Mouse (Mus musculus): Measurements from ENCODE around the gene Sebox. TPM values are rescaled to one million over a fixed set of nuclear protein-coding genes. Genes with fewer than 3 reads are reported as not detected.

Gene Sebox
- polyA plus RNA-seq, 1 experiment from 2014 or later, result not detected

- peaks cover 14% of the 10 kb centered on the region for H3K36me3 ChIP-seq
- 65% methylated on average over 3 of the region's 3 CpGs for WGBS
- H3K4me1 ChIP-seq (replicated peaks), result peaks cover 30% of the 10 kb centered on the region
- no peak for DNase-seq (ENCODE audit: low spot score)
- H3K27ac ChIP-seq, result no peak overlapping the region
- no peaks in the 10 kb centered on the region for H3K9me3 ChIP-seq
- H3K4me3 ChIP-seq, result no peak overlapping the region
- H3K27me3 ChIP-seq (ENCODE audit: insufficient read depth, poor library complexity, severe bottlenecking), result no peaks in the 10 kb centered on the region
Measured at GRCm38 (mm10) chr11:78467932-78468331, 35.3 kb upstream of the Sebox start.

DNA sequence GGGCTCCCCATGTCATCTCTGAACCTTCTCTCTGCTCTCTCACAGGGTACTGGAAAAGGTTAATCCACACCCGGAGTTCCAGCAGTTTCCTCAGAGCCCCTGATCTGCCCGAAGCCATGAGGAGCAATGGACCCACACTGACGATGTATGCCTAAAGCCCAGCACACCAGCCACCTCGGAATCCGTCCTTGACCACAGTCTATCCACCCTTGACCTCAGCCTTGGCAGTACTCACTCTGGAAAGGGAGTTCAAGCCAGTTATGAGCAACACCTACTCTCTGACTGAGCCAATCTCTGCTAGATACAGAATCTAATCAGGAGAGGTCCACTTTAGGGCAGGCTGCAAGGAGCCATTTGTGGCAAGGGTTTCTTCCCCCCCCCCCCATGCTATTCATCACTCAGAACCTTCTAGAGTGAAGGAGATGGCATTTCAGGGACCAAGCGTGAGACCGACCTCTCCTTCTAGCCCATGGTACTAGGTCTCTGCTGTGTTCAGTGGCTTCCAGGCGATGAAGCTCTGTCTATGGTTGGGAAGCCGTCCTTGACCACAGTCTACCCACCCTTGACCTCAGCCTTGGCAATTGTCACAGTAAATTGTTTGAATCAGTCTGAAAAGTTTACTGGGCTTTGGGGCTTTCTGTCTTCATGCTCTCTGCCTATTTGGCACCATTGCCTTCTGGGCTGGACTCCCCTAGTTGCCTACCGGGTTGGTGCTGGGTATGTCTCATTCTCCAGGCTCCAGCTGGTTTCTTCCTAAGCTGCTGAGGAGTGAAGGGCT, 31.7 kb upstream of the Sebox start:
- no peak overlapping the region for H3K4me3 ChIP-seq
- H3K9me3 ChIP-seq, result no peaks in the 10 kb centered on the region
- no peak for DNase-seq (ENCODE audit: low spot score)
- H3K4me1 ChIP-seq (replicated peaks), result peaks cover 6% of the 10 kb centered on the region
- H3K27ac ChIP-seq, result no peak overlapping the region
- WGBS, result 90% methylated on average over 10 of the region's 10 CpGs
- no peaks in the 10 kb centered on the region for H3K27me3 ChIP-seq (ENCODE audit: insufficient read depth, poor library complexity, severe bottlenecking)
- peaks cover 17% of the 10 kb centered on the region for H3K36me3 ChIP-seq

GRCm38 (mm10) chr11:78475289-78475688, 28.0 kb upstream of the Sebox start:
- H3K27me3 ChIP-seq (ENCODE audit: insufficient read depth, poor library complexity, severe bottlenecking), result no peaks in the 10 kb centered on the region
- H3K4me1 ChIP-seq (replicated peaks), result no peaks in the 10 kb centered on the region
- DNase-seq (ENCODE audit: low spot score), result no peak
- 82% methylated on average over 3 of the region's 3 CpGs for WGBS
- no peak overlapping the region for H3K27ac ChIP-seq
- no peak overlapping the region for H3K4me3 ChIP-seq
- no peaks in the 10 kb centered on the region for H3K9me3 ChIP-seq
- H3K36me3 ChIP-seq, result peaks cover 22% of the 10 kb centered on the region

DNA sequence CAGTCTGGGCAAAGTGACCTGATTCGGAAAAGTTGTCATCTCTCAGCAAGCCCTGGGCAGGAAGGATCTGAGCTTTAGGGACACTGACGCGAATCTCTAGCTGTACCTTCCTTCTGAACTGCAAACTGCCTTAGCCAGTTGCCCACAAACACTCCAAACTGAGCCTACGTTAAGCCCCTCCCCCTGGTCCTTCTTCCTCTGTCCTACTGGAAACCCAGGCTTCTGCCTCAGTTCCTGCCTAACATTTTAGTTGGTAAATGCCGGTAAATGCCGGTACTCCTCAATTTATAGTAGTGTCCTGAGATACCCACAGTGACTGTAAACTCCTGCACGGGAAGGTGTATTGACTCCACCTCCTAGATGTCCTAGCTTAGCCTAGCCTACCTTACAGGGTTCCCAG, 19.6 kb upstream of the Sebox start:
- Histone ChIP-seq H3K27ac (no peak overlapping the region), H3K4me1 (replicated peaks) (peaks cover 5% of the 10 kb centered on the region), H3K9me3 (no peaks in the 10 kb centered on the region), H3K36me3 (peaks cover 33% of the 10 kb centered on the region; the same call in 1 of the 2 replicates), H3K4me3 (no peak overlapping the region), H3K27me3 (ENCODE audit: insufficient read depth, poor library complexity, severe bottlenecking) (peaks cover 47% of the 10 kb centered on the region)
- no peak for DNase-seq (ENCODE audit: low spot score)
- WGBS, result 66% methylated on average over 7 of the region's 7 CpGs

- H3K4me1 ChIP-seq (replicated peaks), result peaks cover 14% of the 10 kb centered on the region
- peaks cover 85% of the 10 kb centered on the region for H3K27me3 ChIP-seq (ENCODE audit: insufficient read depth, poor library complexity, severe bottlenecking)
- 4% methylated on average over 8 of the region's 8 CpGs for WGBS
- peak overlapping the region; percentile 16; the same call in 1 of the 2 replicates for H3K4me3 ChIP-seq
- H3K36me3 ChIP-seq, result peaks cover 14% of the 10 kb centered on the region; the same call in 1 of the 2 replicates
- peak; percentile 83 for DNase-seq (ENCODE audit: low spot score)
- H3K27ac ChIP-seq, result no peak overlapping the region
- no peaks in the 10 kb centered on the region for H3K9me3 ChIP-seq
Measured at GRCm38 (mm10) chr11:78488168-78488567, 15.1 kb upstream of the Sebox start.

- Histone ChIP-seq H3K4me3 (peak overlapping the region; percentile 47), H3K27ac (peak overlapping the region; percentile 5; the same call in 1 of the 2 replicates), H3K9me3 (no peaks in the 10 kb centered on the region), H3K27me3 (ENCODE audit: insufficient read depth, poor library complexity, severe bottlenecking) (peaks cover 95% of the 10 kb centered on the region), H3K4me1 (replicated peaks) (peaks cover 16% of the 10 kb centered on the region), H3K36me3 (peaks cover 12% of the 10 kb centered on the region; the same call in 1 of the 2 replicates)
- peak; percentile 70 for DNase-seq (ENCODE audit: low spot score)
- 9% methylated on average over 48 of the region's 48 CpGs for WGBS
Measured at GRCm38 (mm10) chr11:78490781-78491241, 12.4 kb upstream of the Sebox start.

DNA sequence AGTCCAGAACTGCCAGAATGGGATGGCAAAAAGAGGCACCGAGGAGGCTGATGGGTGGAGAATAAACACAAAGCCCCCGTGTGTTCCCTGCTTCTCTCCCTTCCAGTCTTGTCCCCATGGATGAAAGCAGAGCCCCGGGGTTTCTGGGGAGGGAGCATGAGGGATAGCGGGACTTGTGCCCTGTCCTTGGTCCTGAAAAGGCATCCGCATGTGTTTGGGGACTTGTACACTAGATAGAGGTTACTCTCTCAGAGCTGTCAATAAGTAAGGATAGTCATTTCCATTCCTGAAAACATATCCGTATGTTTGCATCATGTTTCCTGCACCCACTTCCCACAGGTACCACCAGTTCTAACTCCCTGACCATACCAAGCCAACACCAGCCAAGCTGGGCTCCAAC, 7.3 kb upstream of the Sebox start:
- WGBS, result 6% methylated on average over 6 of the region's 6 CpGs
- Histone ChIP-seq H3K27me3 (ENCODE audit: insufficient read depth, poor library complexity, severe bottlenecking) (peaks cover 80% of the 10 kb centered on the region), H3K27ac (no peak overlapping the region), H3K4me1 (replicated peaks) (peaks cover 48% of the 10 kb centered on the region), H3K9me3 (no peaks in the 10 kb centered on the region), H3K36me3 (no peaks in the 10 kb centered on the region), H3K4me3 (peak overlapping the region; percentile 64; the same call in 1 of the 2 replicates)
- peak; percentile 51 for DNase-seq (ENCODE audit: low spot score)

DNA sequence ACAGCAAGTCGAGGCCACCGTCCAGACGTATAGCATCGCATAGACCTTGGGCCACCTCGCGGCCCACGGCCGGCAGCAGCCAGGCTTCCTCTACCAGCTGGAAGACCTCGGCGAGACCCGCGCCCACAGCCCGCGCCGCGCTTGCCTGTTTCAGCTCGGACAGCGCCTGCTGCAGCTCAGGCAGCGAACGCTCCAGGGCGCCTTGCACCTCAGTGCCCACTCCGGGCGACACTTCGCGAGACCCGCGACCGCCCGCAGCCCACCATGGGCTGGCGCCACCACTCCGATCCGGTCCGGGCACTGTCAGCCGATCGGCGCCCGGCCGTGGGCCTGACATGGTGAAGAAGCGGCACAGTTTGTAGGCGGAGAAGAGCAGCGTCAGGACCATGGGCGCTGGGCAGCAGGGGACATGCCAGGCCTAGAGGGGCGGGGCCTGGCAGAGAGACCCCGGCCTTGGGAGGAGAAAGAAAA, 6.1 kb upstream of the Sebox start:
- H3K4me1 ChIP-seq (replicated peaks), result peaks cover 46% of the 10 kb centered on the region
- no peaks in the 10 kb centered on the region for H3K36me3 ChIP-seq
- under 1% methylated on average over 44 of the region's 44 CpGs for WGBS
- DNase-seq (ENCODE audit: low spot score), result peak; percentile 62
- no peaks in the 10 kb centered on the region for H3K9me3 ChIP-seq
- H3K4me3 ChIP-seq, result peak overlapping the region; percentile 64
- peaks cover 75% of the 10 kb centered on the region for H3K27me3 ChIP-seq (ENCODE audit: insufficient read depth, poor library complexity, severe bottlenecking)
- peak overlapping the region; percentile 76 for H3K27ac ChIP-seq

DNA sequence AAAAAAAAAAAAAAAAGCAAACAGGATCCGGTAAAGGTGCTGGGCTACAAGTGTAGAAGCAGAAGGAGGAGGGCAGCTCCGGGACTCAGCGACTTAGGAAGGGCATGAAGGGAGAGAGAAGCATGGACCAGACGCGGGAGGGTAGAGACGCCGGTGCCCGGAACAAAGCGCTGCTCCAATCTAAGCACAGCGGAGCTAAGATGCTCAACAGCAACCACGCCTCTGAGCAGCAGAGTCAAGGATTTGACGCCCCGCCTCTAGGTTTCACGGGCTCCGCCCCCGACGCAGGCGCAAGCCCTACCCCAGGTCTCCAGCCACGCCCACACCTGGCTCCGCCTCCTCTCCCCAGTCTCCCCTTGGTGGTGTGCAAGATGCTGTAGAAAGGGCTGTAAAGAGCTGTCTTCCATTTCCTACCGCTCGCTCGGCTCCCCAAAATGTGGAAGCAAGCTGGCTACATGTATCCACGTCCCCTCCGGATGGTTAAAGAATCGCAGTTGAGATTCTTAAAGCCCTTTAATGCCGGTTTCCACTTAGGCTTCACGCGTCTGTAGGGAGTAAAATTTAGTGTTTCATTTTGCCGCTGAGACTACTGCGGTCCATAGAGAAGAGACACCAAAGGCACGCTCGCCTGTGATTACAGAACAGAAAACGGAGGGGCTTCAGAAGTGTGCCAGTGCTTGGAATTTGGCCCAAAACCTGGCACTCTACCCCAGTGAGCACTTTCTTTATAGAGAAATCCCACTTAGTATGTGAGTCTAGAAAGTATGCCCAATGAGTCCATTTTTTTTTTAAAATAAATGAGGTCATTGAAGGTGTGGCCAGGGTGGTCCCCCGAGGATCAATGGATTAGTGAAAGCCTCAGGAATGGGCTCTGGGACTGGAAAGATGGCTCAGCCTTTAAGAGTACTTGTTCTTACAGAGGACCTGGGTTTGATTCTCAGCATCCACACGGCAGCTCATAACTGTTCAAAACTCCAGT, 5.4 kb upstream of the Sebox start, which contains the start of gene Sarm1:
Sarm1 (minus strand) TSS at position 211 of the 979 bp plus-strand sequence.
- peak; percentile 96 for DNase-seq (ENCODE audit: low spot score)
- no peaks in the 10 kb centered on the region for H3K9me3 ChIP-seq
- peak within 1 kb of the TSS; percentile 76 for H3K27ac ChIP-seq
- no peaks in the 10 kb centered on the region for H3K36me3 ChIP-seq
- H3K4me3 ChIP-seq, result peak within 1 kb of the TSS; percentile 64
- 3% methylated on average over 36 of the region's 36 CpGs for WGBS
- peaks cover 46% of the 10 kb centered on the region for H3K4me1 ChIP-seq (replicated peaks)
- H3K27me3 ChIP-seq (ENCODE audit: insufficient read depth, poor library complexity, severe bottlenecking), result peaks cover 68% of the 10 kb centered on the region

DNA sequence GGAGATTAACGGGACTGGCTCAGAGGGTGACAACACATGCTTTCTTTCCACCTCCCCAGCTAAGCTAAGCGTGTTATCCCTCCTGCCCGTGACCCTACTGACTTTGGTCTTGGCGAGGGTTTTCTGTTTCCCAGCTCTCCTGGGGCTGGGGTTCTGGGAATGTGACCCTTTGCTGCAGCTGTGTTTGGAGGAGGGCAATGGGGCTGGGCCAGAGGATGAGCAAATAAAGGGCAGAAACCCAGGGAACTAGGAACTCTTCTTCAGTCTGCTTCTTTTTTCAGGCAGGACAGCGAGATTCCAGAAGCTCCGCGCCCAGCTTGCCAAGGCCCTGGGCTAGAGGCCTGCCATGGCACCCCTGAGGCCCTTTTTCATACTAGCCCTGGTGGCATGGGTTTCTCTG, 4.2 kb upstream of the Sebox start, which contains the start of gene Vtn:
Vtn (plus strand) TSS at position 88 of the 400 bp plus-strand sequence.
- peak; percentile 28 for DNase-seq (ENCODE audit: low spot score)
- peaks cover 46% of the 10 kb centered on the region for H3K4me1 ChIP-seq (replicated peaks)
- H3K27me3 ChIP-seq (ENCODE audit: insufficient read depth, poor library complexity, severe bottlenecking), result peaks cover 60% of the 10 kb centered on the region
- peak within 1 kb of the TSS; percentile 64 for H3K4me3 ChIP-seq
- WGBS, result 43% methylated on average over 7 of the region's 7 CpGs
- H3K9me3 ChIP-seq, result no peaks in the 10 kb centered on the region
- peak within 1 kb of the TSS; percentile 76 for H3K27ac ChIP-seq
- H3K36me3 ChIP-seq, result no peaks in the 10 kb centered on the region

- Histone ChIP-seq H3K9me3 (no peaks in the 10 kb centered on the region), H3K27ac (peak overlapping the region; percentile 66), H3K27me3 (ENCODE audit: insufficient read depth, poor library complexity, severe bottlenecking) (peaks cover 55% of the 10 kb centered on the region), H3K4me3 (peak overlapping the region; percentile 24), H3K36me3 (no peaks in the 10 kb centered on the region), H3K4me1 (replicated peaks) (peaks cover 46% of the 10 kb centered on the region)
- 49% methylated on average over 16 of the region's 16 CpGs for WGBS
- DNase-seq (ENCODE audit: low spot score), result no peak
Measured at GRCm38 (mm10) chr11:78499543-78499942, 3.7 kb upstream of the Sebox start.

DNA sequence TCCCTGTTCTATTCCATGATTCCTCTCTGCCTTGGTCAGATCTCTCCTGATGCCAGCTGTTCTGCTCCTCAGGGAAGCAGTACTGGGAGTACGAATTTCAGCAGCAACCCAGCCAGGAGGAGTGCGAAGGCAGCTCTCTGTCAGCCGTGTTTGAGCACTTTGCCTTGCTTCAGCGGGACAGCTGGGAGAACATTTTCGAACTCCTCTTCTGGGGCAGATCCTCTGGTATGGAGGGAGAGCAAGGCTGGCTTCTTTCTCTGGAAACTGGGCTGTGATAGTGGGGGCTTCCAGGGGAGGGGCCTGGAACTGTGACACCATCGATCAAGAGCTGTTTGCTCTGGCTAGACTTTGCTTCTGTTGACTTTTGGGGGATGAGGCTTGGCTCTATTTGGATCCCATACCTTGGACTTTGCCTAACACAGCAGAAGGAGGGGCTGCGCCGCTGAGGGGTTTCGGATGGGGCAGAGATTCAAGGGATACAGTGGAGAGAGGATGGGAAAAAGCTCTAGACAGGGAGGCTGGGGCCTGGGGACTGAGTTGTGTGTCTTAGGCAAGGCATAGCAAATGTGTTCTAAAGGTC, 2.5 kb upstream of the Sebox start:
- H3K4me3 ChIP-seq, result peak overlapping the region; percentile 24
- peaks cover 43% of the 10 kb centered on the region for H3K27me3 ChIP-seq (ENCODE audit: insufficient read depth, poor library complexity, severe bottlenecking)

More for the DNA sequence above, 2.5 kb upstream of the Sebox start:
- 80% methylated on average over 9 of the region's 9 CpGs for WGBS
- Histone ChIP-seq H3K27ac (peak overlapping the region; percentile 66), H3K36me3 (peaks cover 5% of the 10 kb centered on the region), H3K4me1 (replicated peaks) (peaks cover 44% of the 10 kb centered on the region), H3K9me3 (no peaks in the 10 kb centered on the region)
- DNase-seq (ENCODE audit: low spot score), result no peak
